Mouse (Mus musculus): ENCODE results near the gene Ucma.
"Not testable (repeated sequence)": the region's sequence is repeated elsewhere in the genome, so short reads cannot be mapped to it uniquely, and the experiment has no call there.

Gene Ucma

GRCm38 (mm10) chr2:4975807-4976206 lies at the start of gene Ucma:
Ucma (plus strand) TSS chr2:4976122.
- no peak for DNase-seq (ENCODE audit: low read depth in 2 of 2, low spot score in 2 of 2)

DNA sequence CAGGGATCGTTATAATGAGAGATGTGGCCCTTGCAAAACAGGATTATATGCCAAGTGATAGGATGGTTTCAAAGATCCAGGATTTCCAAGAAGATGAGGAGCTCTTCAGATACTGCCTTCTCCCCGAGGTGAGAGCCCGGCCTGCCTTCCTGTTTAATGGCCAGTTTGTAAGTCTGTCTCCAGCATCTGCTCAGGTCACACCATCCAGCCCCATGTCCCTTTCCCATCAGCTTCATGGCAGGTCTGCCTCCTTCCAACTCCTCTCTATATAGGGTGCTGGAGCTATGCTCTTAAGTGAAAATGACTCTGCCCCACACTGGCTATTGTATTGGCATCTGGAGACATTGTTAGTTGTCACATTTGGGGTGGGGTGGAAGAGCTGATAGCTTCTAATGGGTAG lies 48.5 kb upstream of the Ucma start:
- DNase-seq (ENCODE audit: low read depth in 2 of 2, low spot score in 2 of 2) = no peak

GRCm38 (mm10) chr2:4929230-4929629 lies 46.7 kb upstream of the Ucma start:
- DNase-seq (ENCODE audit: low read depth in 2 of 2, low spot score in 2 of 2) = no peak

- no peak for DNase-seq (ENCODE audit: low read depth in 2 of 2, low spot score in 2 of 2)
Measured at GRCm38 (mm10) chr2:4934516-4934915, 41.4 kb upstream of the Ucma start.

- DNase-seq (ENCODE audit: low read depth in 2 of 2, low spot score in 2 of 2) = no peak
Measured at GRCm38 (mm10) chr2:4937931-4938330, 38.0 kb upstream of the Ucma start.

GRCm38 (mm10) chr2:4940861-4941260 lies 35.1 kb upstream of the Ucma start:
- no peak for DNase-seq (ENCODE audit: low read depth in 2 of 2, low spot score in 2 of 2)

DNA sequence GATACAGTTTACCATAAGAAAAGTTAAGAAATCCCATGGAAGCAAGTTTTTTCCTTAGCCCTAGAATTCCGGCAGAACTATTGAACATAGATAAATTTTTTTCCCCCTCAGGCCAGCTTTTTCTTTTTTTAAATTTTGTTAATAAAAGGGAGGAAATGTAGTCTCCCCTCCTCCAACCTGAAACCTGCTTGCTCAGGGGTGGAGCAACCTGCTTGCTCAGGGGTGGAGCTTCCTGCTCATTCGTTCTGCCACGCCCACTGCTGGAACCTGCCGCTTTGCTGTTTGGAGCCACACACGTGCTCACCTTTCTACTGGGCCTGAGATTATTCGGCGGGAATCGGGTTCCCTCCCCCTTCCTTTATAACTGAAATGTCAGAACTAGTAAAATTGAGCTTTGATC lies 26.2 kb upstream of the Ucma start:
- DNase-seq (ENCODE audit: low read depth in 2 of 2, low spot score in 2 of 2) = not testable (repeated sequence)

DNA sequence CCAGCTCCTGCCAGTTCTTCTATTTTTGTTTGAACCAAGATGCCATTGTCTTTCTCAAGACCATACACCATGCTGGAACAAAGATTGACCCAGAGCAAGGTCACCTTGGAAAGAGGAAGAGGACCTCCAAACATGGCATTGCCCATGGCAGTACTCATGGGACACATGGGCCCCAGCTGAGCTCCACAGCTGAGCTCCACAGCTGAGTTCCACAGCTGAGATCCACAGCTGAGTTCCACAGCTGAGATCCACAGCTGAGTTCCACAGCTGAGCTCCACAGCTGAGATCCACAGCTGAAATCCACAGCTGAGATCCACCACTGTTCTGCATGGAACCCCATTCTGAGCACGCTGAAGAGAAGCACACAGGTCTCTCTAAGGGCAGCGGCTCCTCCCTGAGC lies 24.9 kb upstream of the Ucma start:
- DNase-seq (ENCODE audit: low read depth in 2 of 2, low spot score in 2 of 2) = no peak

DNA sequence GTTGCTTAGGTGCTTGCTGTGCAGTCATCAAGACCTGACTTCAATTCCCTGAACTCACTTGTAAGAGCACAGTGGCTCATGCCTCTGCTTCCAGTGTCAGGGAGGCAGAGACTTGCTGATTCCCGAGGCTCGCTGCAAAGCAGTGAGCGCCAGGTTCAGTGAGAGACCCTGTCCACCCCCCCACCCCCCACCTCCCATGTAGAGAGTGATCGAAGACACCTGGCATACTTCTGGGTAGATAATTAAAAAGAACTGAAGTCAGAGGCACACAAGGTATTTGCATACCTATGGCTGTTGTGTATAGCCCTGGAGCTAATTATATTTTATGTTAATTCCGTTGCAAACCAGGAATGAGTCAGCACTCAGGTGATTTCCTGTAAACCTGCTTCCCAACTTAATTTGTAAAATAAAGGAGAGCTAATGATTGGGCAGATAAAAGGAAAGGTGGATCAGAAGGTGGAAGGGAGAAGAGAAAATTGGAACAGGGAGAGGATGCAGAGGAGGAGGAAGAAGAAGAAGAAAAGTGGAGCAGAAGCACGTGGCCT lies 21.6 kb upstream of the Ucma start:
- no peak for DNase-seq (ENCODE audit: low read depth in 2 of 2, low spot score in 2 of 2)

GRCm38 (mm10) chr2:4958039-4958438 lies 17.9 kb upstream of the Ucma start:
- no peak for DNase-seq (ENCODE audit: low read depth in 2 of 2, low spot score in 2 of 2)

GRCm38 (mm10) chr2:4967806-4968205 lies 8.1 kb upstream of the Ucma start:
- no peak for DNase-seq (ENCODE audit: low read depth in 2 of 2, low spot score in 2 of 2)

DNA sequence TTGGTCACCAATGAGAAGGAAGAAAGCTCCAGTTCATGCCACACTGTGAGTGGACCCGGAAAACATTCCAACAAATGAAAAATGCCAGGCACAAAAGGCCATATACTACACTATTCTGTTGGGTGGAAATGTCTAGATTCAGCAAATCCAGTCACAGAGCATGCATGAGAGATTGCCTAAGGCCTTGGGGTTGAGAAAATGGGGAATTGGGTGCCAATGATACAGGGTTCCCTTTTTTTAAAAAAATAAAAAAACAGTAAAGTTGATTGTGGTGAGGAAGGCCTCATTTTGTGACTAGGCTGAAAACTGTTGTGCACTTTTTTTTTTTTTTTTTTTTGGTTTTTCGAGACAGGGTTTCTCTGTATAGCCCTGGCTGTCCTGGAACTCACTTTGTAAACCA lies 6.8 kb upstream of the Ucma start:
- DNase-seq (ENCODE audit: low read depth in 2 of 2, low spot score in 2 of 2) = no peak

DNA sequence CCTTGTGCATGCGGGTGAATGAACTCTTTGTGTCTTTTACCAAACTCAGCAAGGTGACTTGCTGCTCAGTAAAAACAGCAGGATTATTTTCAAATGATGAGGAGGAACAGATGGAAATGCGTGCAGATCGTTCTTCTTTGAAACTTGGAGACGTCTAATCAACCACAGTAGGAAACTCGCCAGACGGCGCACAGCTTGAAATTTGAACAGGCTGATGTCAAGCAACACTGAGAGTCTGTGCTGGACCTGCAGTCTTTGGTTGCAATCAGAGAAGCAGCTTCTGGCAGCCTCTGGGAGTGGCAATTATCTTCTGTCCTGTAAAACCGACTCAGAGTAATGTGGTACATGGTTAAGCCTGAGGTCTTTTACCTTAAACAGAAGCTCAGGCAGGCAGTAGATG lies 2.2 kb downstream of the Ucma start:
- DNase-seq (ENCODE audit: low read depth in 2 of 2, low spot score in 2 of 2) = no peak

- DNase-seq (ENCODE audit: low read depth in 2 of 2, low spot score in 2 of 2) = no peak
Measured at GRCm38 (mm10) chr2:4983987-4984386, 8.1 kb downstream of the Ucma start.

DNA sequence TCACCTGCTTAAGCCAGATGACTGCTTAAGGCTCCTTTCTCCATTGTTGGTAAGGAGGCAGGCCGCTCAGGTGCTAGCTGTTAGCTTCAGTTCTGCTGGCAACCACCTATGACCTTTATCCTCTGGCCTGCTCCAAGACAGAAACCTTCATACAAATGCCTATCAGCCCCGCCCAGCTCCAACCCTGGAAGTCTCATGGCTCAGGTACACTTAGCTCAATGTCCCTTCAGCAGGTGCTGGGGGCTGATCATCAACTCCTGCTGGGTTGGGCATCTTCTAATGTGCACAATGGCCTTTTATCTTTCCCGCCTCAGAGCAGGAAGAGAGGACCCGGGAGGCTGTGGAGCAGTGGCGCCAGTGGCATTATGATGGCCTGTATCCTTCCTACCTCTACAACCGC lies 9.1 kb downstream of the Ucma start:
- DNase-seq (ENCODE audit: low read depth in 2 of 2, low spot score in 2 of 2) = no peak

- no peak for DNase-seq (ENCODE audit: low read depth in 2 of 2, low spot score in 2 of 2)
Measured at GRCm38 (mm10) chr2:4986798-4987197, 10.9 kb downstream of the Ucma start.

GRCm38 (mm10) chr2:4987388-4988180 lies 11.7 kb downstream of the Ucma start:
- DNase-seq (ENCODE audit: low read depth in 2 of 2, low spot score in 2 of 2) = no peak

DNA sequence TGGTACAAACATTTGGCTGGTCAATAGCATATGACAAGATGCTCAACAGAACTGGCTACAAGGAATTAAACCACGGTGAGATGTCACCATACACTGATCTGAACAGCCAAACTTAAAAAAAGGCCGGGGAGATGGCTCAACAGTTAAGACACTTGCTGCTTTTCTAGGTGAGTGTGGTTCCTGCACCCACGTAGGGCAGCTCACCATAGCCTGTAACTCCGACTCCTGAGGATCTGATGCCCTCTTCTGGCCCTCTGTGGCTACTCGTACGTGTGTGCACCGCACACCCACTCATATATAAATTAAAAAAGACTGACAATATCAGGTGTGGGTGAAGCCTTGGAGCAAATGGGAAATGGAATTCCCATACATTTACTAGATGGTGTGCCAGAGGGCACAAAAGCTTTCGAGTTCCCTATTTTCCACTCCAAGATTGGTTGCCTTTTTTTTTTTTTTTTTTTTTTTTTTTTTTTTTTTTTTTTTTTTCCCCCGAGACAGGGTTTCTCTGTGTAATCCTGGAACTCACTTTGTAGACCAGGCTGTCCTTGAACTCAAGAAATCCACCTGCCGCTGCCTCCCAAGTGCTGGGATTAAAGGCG lies 13.0 kb downstream of the Ucma start:
- no peak for DNase-seq (ENCODE audit: low read depth in 2 of 2, low spot score in 2 of 2)

DNA sequence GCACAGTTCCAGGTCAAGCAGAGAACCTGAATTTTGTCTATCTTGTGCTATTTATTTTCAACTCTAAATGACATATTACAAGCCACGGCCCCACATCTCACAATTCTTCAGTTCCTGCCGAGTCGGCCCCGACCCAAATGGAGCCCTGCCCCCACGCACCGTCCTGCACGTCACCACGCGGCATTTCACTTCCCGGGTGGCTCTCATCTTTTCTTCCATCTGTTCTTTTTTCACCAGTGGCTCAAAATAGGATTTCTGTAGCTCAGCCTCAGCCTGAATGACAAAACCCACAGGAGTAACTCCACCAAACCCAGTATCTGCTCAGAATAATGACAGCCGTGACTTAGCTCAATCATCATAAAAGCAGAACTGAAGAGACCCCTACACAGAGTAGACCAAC lies 17.7 kb downstream of the Ucma start:
- DNase-seq (ENCODE audit: low read depth in 2 of 2, low spot score in 2 of 2) = no peak

DNA sequence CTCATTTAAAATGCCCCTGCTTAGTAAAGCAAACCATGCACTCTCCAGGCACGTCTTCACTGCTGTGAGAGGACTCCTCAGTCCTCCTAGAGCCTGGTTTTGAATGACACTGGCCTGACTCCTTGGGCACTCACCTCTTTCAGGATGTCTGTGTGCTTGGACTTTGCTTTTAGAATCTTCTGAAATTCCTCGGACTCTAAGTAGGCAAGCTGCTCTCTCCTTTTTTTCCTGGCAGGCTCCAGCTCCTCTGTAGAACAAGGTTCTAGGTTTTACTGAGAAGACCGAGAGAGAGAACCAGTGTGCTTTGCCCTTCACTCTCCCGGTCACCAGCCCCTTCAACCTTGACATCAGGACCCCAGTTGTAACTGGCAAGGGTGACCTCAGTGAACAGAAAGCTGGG lies 18.5 kb downstream of the Ucma start:
- DNase-seq (ENCODE audit: low read depth in 2 of 2, low spot score in 2 of 2) = no peak

DNA sequence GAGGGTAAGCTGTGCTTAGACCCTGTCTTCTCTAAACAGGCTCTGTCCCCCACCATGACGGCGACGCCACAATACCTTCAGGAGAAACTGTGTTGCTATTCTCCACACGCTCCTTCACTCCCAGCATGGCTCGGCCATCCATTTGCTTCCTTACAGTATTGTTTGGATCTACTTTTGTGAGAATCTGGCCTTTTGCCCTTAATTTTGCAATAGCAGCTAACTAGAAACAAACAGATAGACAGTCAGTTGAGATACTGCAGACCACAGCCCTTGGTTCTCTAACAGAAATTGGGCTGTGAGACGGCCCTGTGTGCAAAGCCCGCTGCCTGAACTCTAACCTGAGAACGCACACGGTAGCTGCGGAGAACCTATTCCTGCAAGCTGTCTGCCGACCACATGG lies 19.7 kb downstream of the Ucma start:
- DNase-seq (ENCODE audit: low read depth in 2 of 2, low spot score in 2 of 2) = no peak

DNA sequence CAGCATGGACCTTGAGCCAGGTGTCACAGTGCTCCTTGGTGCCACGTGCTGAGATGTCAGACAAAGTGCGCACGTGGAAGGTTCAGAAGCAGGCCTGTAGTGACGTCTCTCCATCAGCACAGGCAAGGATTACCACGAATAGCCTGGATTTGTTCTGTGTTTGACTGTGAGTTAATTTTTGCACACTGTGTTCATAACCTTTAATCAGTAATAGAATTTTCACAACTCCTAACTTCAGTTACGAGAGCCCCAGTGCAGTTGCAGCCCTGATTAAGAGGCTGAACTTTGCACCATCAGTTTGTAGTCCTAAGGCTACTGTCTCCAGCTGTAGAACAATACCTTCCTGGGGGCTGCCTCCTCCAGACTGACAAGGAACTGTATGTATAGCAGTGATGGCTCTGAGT lies 20.5 kb downstream of the Ucma start:
- no peak for DNase-seq (ENCODE audit: low read depth in 2 of 2, low spot score in 2 of 2)

- DNase-seq (ENCODE audit: low read depth in 2 of 2, low spot score in 2 of 2) = no peak
Measured at GRCm38 (mm10) chr2:4998905-4999304, 23.0 kb downstream of the Ucma start.
